Comparison of ENCODE assay signal across 19 mouse cellular contexts in the genomic region with DNA sequence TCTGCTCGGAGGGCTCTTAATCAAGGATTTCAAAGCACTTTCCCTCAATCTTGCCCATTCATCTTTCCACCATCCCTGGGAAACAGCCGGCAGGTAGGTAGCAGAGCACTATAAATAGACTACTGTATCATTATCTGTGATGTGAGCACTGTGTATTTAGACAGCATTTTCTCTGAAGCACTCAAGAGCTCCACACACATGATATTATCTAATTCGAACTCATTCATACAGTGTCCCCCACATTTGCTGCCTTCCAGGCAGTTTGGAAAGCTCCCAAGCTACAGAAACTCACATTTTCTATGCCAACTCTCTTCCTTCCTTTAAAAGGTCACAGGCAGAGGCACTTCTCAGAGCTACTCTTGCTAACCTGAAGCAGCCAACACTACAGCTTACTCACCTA.
DNase-seq lines count a peak whose midpoint lies in the region; ATAC-seq lines count a peak whose summit lies in the region.
"Had no signal": no experiment of that assay in that cellular context is flagged by ENCODE, and none has a peak within 500 bp of the region (broad histone marks: within the 10 kb centered on the region; RNA-seq: fewer than 3 reads in every experiment).

No protein-coding gene starts in this region.

- no peak for ATAC-seq in embryonic facial prominence, embryonic 14.5 days (ENCODE audit: low read depth)
- ATAC-seq in hindbrain, embryonic 15.5 days (ENCODE audit: low FRiP score, low read depth), result no peak
- no peak for ATAC-seq in hindbrain, embryonic 11.5 days (ENCODE audit: low FRiP score)
- peak; percentile 25; the same call in 1 of the 2 replicates for ATAC-seq in neural tube, embryonic 13.5 days (ENCODE audit: low read depth)
- ATAC-seq in neural tube, embryonic 15.5 days (ENCODE audit: low FRiP score), result no peak
- ATAC-seq: CD4-positive, CD25-positive, alpha-beta regulatory T cell, adult 4 months had no signal

- no peaks in the 10 kb centered on the region for H3K27me3 ChIP-seq in embryonic facial prominence, embryonic 14.5 days (replicated peaks; ENCODE audit: control insufficient read depth, insufficient read depth, low read length)
- no peaks in the 10 kb centered on the region for H3K27me3 ChIP-seq in embryonic facial prominence, embryonic 10.5 days (replicated peaks; ENCODE audit: low read depth, poor library complexity, severe bottlenecking)
- no peaks in the 10 kb centered on the region for H3K27me3 ChIP-seq in hindbrain, embryonic 15.5 days
- H3K27me3 ChIP-seq in hindbrain, embryonic 11.5 days (ENCODE audit: control insufficient read depth, insufficient read depth, low read length), result no peaks in the 10 kb centered on the region
- H3K27me3 ChIP-seq in neural tube, embryonic 13.5 days, result no peaks in the 10 kb centered on the region
- H3K27me3 ChIP-seq in neural tube, embryonic 15.5 days (replicated peaks), result no peaks in the 10 kb centered on the region
- H3K27me3 ChIP-seq: limb, embryonic 13.5 days had no signal

- H3K36me3 ChIP-seq in embryonic facial prominence, embryonic 14.5 days (ENCODE audit: control insufficient read depth, insufficient read depth, low read length), result no peaks in the 10 kb centered on the region
- H3K36me3 ChIP-seq in embryonic facial prominence, embryonic 10.5 days (replicated peaks), result no peaks in the 10 kb centered on the region
- no peaks in the 10 kb centered on the region for H3K36me3 ChIP-seq in hindbrain, embryonic 15.5 days
- H3K36me3 ChIP-seq in hindbrain, embryonic 11.5 days (ENCODE audit: control insufficient read depth, insufficient read depth, low read length), result no peaks in the 10 kb centered on the region
- no peaks in the 10 kb centered on the region for H3K36me3 ChIP-seq in neural tube, embryonic 13.5 days
- H3K36me3 ChIP-seq in neural tube, embryonic 15.5 days, result no peaks in the 10 kb centered on the region
- H3K36me3 ChIP-seq: G1E; limb, embryonic 13.5 days had no signal

- H3K9me3 ChIP-seq in embryonic facial prominence, embryonic 14.5 days (ENCODE audit: control insufficient read depth, low read length), result no peaks in the 10 kb centered on the region
- H3K9me3 ChIP-seq in embryonic facial prominence, embryonic 10.5 days, result no peaks in the 10 kb centered on the region
- H3K9me3 ChIP-seq in hindbrain, embryonic 15.5 days, result no peaks in the 10 kb centered on the region
- no peaks in the 10 kb centered on the region for H3K9me3 ChIP-seq in hindbrain, embryonic 11.5 days (ENCODE audit: control insufficient read depth, low read length)
- no peaks in the 10 kb centered on the region for H3K9me3 ChIP-seq in neural tube, embryonic 13.5 days
- H3K9me3 ChIP-seq in neural tube, embryonic 15.5 days (replicated peaks), result no peaks in the 10 kb centered on the region
- H3K9me3 ChIP-seq: G1E; limb, embryonic 13.5 days; megakaryocyte, embryonic 14.5 days had no signal

- no peaks in the 10 kb centered on the region for H3K4me1 ChIP-seq in embryonic facial prominence, embryonic 14.5 days (ENCODE audit: control insufficient read depth, insufficient read depth, low read length)
- H3K4me1 ChIP-seq in embryonic facial prominence, embryonic 10.5 days, result peaks cover 8% of the 10 kb centered on the region
- H3K4me1 ChIP-seq in hindbrain, embryonic 15.5 days (replicated peaks), result peaks cover 32% of the 10 kb centered on the region
- H3K4me1 ChIP-seq in hindbrain, embryonic 11.5 days (replicated peaks; ENCODE audit: control insufficient read depth, insufficient read depth, low read length), result no peaks in the 10 kb centered on the region
- H3K4me1 ChIP-seq in neural tube, embryonic 13.5 days (replicated peaks), result peaks cover 28% of the 10 kb centered on the region
- peaks cover 35% of the 10 kb centered on the region for H3K4me1 ChIP-seq in neural tube, embryonic 15.5 days
- H3K4me1 ChIP-seq: limb, embryonic 13.5 days; megakaryocyte, embryonic 14.5 days had no signal

- no peak overlapping the region for H3K4me2 ChIP-seq in embryonic facial prominence, embryonic 14.5 days (ENCODE audit: low read depth, low read length)
- H3K4me2 ChIP-seq in hindbrain, embryonic 15.5 days, result no peak overlapping the region
- H3K4me2 ChIP-seq in hindbrain, embryonic 11.5 days (replicated peaks; ENCODE audit: low read depth, low read length), result no peak overlapping the region
- H3K4me2 ChIP-seq in neural tube, embryonic 13.5 days, result no peak overlapping the region
- H3K4me2 ChIP-seq in neural tube, embryonic 15.5 days, result no peak overlapping the region
- H3K4me2 ChIP-seq: limb, embryonic 13.5 days had no signal

- no peak overlapping the region for H3K9ac ChIP-seq in embryonic facial prominence, embryonic 14.5 days (ENCODE audit: low read depth, low read length)
- no peak overlapping the region for H3K9ac ChIP-seq in hindbrain, embryonic 15.5 days
- no peak overlapping the region for H3K9ac ChIP-seq in hindbrain, embryonic 11.5 days (ENCODE audit: low read depth, low read length)
- no peak overlapping the region for H3K9ac ChIP-seq in neural tube, embryonic 13.5 days
- no peak overlapping the region for H3K9ac ChIP-seq in neural tube, embryonic 15.5 days (replicated peaks)
- H3K9ac ChIP-seq: limb, embryonic 13.5 days; liver, embryonic 14.5 days had no signal

- 66% methylated on average over 3 of the region's 3 CpGs for WGBS in embryonic facial prominence, embryonic 14.5 days
- 66% methylated on average over 3 of the region's 3 CpGs for WGBS in embryonic facial prominence, embryonic 10.5 days
- WGBS in hindbrain, embryonic 15.5 days, result 48% methylated on average over 3 of the region's 3 CpGs
- 82% methylated on average over 3 of the region's 3 CpGs for WGBS in hindbrain, embryonic 11.5 days
- 62% methylated on average over 3 of the region's 3 CpGs for WGBS in neural tube, embryonic 13.5 days
- WGBS in neural tube, embryonic 15.5 days, result 47% methylated on average over 3 of the region's 3 CpGs

- no peak overlapping the region for H3K4me3 ChIP-seq in embryonic facial prominence, embryonic 14.5 days (ENCODE audit: low read depth, low read length)
- no peak overlapping the region for H3K4me3 ChIP-seq in embryonic facial prominence, embryonic 10.5 days
- no peak overlapping the region for H3K4me3 ChIP-seq in hindbrain, embryonic 15.5 days
- no peak overlapping the region for H3K4me3 ChIP-seq in hindbrain, embryonic 11.5 days (ENCODE audit: low read depth, low read length)
- no peak overlapping the region for H3K4me3 ChIP-seq in neural tube, embryonic 13.5 days
- no peak overlapping the region for H3K4me3 ChIP-seq in neural tube, embryonic 15.5 days (replicated peaks)
- H3K4me3 ChIP-seq: limb, embryonic 13.5 days; megakaryocyte, embryonic 14.5 days; myocyte had no signal

- peak; percentile 4 for DNase-seq in embryonic facial prominence, embryonic 14.5 days (ENCODE audit: low spot score)
- no peak for DNase-seq in embryonic facial prominence, embryonic 10.5 days (ENCODE audit: low spot score)
- DNase-seq in hindbrain, embryonic 11.5 days (ENCODE audit: low spot score), result no peak
- DNase-seq in neural tube, embryonic 10.5 days (ENCODE audit: extremely low spot score, low spot score), result no peak
- DNase-seq in thymus, postnatal 4 days, result no peak
- DNase-seq: cerebellum, adult 9-11 months; heart, adult 18-20 months; kidney, adult 9 months; kidney, postnatal 36 days; lung, postnatal 14 days had no signal

- no peak overlapping the region for H3K27ac ChIP-seq in embryonic facial prominence, embryonic 14.5 days (replicated peaks; ENCODE audit: low read depth, low read length)
- no peak overlapping the region for H3K27ac ChIP-seq in embryonic facial prominence, embryonic 10.5 days (replicated peaks)
- peak overlapping the region; percentile 61 for H3K27ac ChIP-seq in hindbrain, embryonic 15.5 days (replicated peaks)
- H3K27ac ChIP-seq in hindbrain, embryonic 11.5 days (ENCODE audit: low read depth, low read length), result no peak overlapping the region
- H3K27ac ChIP-seq in neural tube, embryonic 13.5 days (replicated peaks), result peak overlapping the region; percentile 64; the same call in 1 of the 2 replicates
- peak overlapping the region; percentile 54; the same call in 1 of the 2 replicates for H3K27ac ChIP-seq in neural tube, embryonic 15.5 days (replicated peaks)
- H3K27ac ChIP-seq: limb, embryonic 13.5 days; liver, embryonic 14.5 days had no signal

Comparison
In these comparisons a context has a peak if more than half of its experiments do, and no peak if none do; other contexts are left out.
1. H3K27ac ChIP-seq: peak in hindbrain, embryonic 15.5 days (single experiment), neural tube, embryonic 13.5 days (single experiment) and neural tube, embryonic 15.5 days (single experiment); none in embryonic facial prominence, embryonic 14.5 days (single experiment), embryonic facial prominence, embryonic 10.5 days (single experiment) and hindbrain, embryonic 11.5 days (single experiment).